Mouse (Mus musculus) retina, postnatal 1 day (tissue): ENCODE data around the gene Cd59b.
"Not testable (repeated sequence)": the region's sequence is repeated elsewhere in the genome, so short reads cannot be mapped to it uniquely, and the experiment has no call there.

Experiments
- DNase-seq: peaks from one replicate; pipeline ENCODE4 v3.0.0-alpha.2; 2012

The Cd59b gene

DNA sequence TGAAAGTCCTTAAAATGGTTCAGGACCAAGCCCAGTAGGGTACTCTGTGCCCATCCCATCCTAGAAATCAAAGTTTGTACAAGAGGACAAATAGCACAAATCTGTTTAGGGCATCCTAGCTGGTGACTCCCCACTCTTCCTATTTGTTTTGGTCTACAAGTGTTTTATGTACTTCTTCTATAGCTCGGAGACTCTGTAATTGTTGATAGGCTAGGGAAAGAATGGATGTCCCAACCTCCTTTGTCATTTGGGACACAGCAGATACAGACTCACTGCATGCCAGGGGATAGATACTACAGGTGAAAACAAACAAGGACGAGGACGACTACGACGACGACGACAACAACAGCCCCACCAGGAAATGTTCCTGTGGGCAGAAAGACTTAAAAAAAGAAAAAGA is 1.2 kb upstream of the Cd59b start, which contains the start of gene Gm10799:
TSS of gene Gm10799 (minus strand) at position 101 of the 400 bp plus-strand sequence.
- not testable (repeated sequence) for DNase-seq

DNA sequence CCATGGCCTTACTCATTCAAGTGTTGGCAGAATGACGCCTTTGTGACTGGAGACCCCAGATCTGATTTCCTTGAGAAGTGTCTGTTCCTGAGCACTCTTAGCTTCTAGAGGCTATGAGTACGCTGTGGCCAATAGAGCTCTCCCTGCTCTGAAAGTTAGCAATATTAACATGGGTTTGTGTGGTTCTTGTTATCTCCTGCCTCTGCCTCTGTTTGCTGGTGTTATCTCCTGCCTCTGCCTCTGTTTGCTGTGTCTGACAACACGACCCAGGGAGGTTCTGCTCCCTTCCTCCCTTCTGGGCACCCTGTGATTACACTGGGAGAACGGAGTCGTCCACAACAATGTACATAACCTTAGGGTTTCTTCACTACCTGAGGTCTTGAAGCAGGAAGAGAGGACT is 8.6 kb downstream of the Cd59b start:
- DNase-seq = not testable (repeated sequence)

- not testable (repeated sequence) for DNase-seq
These were observed 11.9 kb downstream of the Cd59b start for GRCm38 (mm10) chr2:104081436-104082050.

DNA sequence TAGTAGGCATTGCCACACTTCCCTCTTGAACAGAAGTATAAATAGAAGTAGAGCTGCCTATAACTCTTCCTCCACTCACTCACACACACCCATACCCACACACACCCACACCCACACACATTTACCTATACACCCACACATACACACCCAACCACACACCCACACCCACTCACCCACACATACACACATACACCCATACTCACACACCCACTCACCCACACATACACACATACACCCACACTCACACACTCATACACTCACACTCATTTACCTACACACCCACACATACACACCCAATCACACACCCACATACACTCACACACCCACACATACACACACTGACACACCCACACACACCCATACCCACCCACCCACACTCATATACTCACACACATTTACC is 12.8 kb downstream of the Cd59b start:
- DNase-seq = no peak

- not testable (repeated sequence) for DNase-seq
These were observed 14.4 kb downstream of the Cd59b start for GRCm38 (mm10) chr2:104084027-104084426.

- not testable (repeated sequence) for DNase-seq
These were observed 17.9 kb downstream of the Cd59b start for GRCm38 (mm10) chr2:104087562-104087961.

DNA sequence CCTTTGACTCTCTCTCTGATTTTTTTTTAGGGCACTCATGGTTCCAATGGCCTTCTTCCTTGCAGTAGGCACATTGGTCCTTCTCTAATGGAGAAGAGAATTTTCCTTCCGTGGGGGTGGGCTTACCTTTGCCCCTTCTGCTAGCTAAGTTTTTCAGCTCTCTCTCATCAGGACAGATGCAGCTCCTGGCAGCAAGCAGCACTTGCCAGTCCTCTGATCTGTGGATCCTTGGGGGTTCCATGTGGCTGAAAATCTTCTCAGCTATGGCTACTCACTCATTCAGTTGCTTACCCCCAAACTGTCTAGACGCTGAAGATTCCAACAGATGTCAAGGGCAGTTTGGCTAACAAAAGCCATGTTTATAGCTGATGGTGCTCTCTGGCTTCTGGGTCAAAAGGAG is 23.7 kb downstream of the Cd59b start:
- DNase-seq = no peak

DNA sequence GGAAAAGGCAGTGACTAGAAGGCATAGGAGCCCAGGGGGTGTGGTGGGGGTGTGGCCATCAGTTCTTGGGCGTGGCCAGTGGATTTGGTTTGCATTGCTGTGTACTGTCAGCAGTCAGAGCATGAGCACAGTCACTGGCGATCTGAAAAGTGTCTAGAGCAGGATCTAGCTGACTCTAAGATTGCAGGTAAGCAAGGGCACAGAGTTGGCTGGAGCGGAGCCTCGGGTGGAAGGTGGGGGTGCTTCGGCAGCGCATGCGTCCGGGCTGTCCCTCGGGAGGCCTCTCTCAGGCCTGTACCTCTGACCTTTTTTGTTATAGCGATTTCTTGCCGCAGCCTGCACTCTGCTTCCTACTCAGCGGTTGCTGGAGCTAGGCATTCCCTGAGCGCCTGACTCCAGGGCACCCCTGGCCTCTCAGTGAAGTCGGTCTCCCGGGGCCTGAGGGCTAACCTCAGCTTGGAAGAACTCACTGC is 26.1 kb downstream of the Cd59b start, which contains the start of gene Cd59a:
TSS of gene Cd59a (plus strand) at position 61 of the 473 bp plus-strand sequence.
- peak; percentile 76 for DNase-seq

- peak; percentile 6 for DNase-seq
These were observed 26.6 kb downstream of the Cd59b start for GRCm38 (mm10) chr2:104096256-104096655.

DNA sequence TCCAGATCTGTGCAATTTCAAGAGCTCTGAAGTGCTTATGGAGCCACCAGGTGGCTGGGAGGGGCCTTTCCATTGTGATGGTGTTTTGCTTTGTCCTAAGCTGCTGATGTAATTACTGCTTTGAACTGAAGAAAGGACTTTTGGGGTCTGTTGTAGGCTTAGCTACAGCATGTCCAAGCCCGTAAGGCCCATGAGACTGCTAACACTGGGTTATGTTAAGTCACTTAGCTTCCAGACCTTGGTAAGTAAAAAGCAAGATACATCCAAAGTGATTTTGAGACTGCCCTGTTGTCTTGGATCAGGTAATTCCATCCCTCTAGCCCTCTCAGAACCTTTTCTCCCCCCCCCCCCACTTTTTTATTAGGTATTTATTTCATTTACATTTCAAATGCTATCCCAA is 27.1 kb downstream of the Cd59b start:
- DNase-seq = not testable (repeated sequence)

DNA sequence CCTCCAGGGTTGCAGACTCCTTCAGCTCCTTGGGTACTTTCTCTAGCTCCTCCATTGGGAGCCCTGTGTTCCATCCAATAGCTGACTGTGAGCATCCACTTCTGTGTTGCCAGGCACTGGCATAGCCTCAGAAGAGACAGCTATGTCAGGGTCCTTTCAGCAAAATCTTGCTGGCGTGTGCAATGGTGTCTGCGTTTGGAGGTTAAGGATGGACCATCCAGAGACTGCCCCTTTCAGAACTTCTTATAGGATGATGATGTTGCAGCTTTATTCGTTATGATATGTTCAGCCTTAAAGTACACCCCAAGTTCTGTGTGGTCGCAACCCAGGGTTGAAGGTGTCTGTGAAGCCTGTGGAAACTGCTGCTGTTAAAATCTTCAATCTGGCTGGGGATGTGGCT is 27.7 kb downstream of the Cd59b start:
- DNase-seq = not testable (repeated sequence)

DNA sequence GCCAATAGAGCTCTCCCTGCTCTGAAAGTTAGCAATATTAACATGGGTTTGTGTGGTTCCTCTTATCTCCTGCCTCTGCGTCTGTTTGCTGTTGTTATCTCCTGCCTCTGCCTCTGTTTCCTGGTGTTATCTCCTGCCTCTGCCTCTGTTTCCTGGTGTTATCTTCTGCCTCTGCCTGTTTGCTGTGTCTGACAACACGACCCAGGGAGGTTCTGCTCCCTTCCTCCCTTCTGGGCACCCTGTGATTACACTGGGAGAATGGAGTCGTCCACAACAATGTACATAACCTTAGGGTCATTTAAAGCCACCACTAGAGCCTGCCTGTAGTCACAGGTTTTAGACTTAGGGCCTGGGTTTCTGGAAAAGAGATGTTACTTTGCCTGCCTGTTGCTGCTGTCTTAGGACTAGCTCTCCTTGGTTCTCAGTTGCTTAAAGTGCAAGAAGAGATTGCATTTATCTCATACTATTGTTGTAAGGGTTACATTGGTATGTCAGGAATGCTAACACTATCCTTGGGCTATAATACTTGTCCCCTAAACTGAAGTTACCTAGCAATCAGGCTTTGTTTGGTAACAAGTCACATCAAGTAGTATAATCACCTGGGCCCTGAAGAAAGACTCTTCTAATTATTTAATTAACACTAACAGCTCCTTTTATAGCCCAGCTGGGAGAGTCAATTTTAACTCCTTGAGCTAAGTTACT is 29.0 kb downstream of the Cd59b start:
- no peak for DNase-seq

- no peak for DNase-seq
These were observed 29.6 kb downstream of the Cd59b start for GRCm38 (mm10) chr2:104099231-104099585.

GRCm38 (mm10) chr2:104099946-104100345 is 30.3 kb downstream of the Cd59b start:
- DNase-seq = no peak

DNA sequence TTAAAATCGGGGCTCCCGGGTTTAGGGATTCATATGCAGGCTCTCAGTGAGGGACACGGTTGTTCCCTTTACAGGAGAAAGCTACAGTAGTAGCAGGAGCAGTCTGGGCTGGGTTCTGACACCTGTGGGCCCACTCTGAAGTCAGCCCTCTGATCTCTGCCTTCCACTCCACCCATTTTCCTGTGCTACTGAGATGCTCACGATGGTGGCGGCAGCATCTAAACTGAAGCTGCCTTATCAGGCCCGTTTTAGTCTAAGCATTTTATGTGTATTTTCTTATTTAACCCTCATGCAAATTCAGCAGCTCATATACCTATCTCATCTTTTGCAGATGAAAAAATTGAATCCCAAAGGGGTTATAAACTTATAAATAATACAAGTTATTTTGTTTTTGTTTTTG is 35.2 kb downstream of the Cd59b start:
- DNase-seq = no peak

DNA sequence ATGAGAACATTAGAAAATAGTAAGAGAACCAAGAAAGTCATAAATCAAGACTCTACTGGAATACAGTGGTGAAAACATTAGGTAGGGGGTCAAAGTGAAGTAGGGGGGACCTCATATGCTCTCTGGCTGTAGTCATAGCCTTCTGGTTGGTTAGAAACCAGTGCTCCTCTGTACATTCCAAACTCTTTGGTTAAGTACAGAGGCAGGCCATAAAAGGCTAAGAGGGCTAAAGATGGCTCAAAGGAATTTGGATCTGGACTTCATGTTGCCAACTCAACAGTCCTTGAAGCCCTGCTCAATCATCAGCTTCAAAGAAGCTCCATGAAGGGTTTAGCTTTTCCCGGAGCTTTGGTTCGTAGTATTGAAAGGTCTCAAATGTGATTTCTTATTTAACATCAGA is 39.4 kb downstream of the Cd59b start:
- DNase-seq = not testable (repeated sequence)

- no peak for DNase-seq
These were observed 39.9 kb downstream of the Cd59b start for GRCm38 (mm10) chr2:104109528-104109927.

DNA sequence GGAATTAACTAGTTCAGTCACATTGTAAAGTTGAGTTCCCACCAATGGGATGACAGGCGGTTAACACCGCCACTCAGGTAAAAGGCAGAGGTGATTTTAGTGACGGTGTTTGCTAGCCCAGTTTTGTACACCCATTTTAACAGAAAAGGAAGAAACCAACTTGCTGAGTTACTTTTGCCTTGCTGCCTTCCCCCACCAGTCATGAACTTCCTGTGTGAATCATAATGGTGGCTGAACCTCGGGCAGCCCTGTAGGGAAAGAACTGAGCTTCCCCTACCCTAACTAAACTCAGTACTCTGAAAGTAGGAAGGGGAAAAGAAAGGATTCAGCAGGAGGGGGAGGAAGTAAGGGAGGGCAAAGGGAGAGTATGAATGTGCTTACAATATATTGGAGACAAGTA is 40.4 kb downstream of the Cd59b start:
- DNase-seq = no peak

DNA sequence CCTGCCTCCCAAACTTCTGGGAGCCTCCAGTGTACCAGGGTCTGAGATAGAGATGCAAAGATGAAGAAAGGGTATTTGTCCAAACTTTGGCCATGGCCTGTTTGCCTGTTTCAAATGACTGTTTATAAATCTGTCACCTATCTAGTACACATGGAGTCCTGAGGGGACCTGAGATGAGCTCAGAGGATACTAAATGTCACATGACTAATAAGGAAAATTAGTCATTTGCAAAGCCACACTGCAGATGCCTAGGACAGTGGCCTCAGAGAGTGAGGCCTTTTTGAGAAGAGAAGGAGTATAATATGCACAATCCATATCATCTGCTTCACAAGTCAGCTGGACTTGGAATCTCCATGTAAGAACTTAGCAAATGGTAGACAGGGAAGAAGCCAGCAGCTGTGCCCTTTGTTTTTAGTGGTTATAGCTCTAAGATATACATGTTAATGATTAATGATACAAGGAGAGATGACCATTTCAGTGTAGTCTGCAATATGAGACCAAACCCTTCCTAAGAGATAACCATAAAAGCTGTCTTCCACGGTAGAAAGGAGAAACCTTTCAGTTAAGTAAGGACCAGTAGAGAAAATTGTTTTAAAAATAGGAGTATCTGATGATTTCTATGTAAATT is 41.6 kb downstream of the Cd59b start:
- not testable (repeated sequence) for DNase-seq

DNA sequence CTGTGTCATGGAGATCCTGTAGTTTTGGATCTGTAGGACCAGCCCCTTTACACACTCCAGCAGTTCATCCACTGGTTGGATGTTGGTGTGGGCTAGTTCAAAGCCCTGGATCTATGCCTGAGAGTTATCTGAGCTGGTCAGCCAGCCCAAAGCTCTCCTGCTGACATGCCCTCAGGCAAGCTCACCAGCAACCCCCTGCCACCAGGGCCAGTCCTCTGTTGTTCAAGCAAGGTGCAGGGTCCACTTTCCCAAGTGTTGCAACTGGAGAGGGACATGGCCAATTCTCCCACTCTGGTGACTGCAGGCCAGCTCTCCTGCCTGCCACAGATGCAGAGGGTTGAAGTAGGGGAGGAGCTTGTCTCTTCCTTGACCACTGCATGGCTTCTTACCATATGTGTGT is 43.9 kb downstream of the Cd59b start:
- not testable (repeated sequence) for DNase-seq

GRCm38 (mm10) chr2:104114898-104115297 is 45.2 kb downstream of the Cd59b start:
- DNase-seq = no peak

DNA sequence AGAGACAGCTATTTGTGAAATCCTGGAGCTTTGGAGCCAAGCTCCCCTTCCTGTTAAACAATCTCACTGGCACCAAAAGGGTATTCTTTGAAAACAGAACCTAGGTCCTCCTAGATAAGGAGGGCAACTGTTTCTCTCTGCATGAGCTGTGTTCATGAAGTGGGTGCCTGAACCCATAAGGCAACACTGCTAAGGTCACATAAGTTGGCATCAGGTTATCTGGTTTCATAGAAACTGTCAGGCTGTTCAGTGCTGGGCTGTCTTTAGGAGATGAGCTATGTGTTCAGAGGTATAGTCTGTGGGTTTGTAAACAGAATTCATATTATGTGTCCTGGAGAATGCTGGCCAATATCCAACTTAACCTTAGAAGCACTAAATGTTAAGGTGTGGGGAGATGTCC is 47.5 kb downstream of the Cd59b start:
- DNase-seq = not testable (repeated sequence)

GRCm38 (mm10) chr2:104119097-104119496 is 49.4 kb downstream of the Cd59b start:
- DNase-seq = no peak

DNA sequence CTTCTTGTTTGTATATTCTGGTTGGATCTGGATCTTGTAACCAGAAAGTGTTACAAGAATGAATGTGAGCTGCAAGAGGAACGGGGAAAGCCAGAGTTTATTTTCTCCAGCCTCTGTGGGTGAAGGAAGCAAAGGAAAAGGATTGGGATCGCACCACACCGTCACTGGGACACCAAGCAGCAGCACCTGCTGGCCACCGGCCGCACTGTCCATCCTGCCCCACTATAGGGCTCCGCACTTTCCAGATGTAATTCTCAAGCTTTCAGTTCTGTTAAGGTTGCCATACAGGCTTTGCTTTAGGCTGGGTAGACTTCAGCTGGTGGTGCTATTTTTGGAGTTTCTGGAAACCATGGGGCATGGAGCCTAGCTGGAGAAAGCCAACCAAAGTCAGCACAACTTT is 50.7 kb downstream of the Cd59b start:
- DNase-seq = peak; percentile 6
